Mouse (Mus musculus): Measurements from ENCODE around the gene Six2. TPM values are rescaled to one million over a fixed set of nuclear protein-coding genes. Genes with fewer than 3 reads are reported as not detected.
"Not testable (repeated sequence)": the region's sequence is repeated elsewhere in the genome, so short reads cannot be mapped to it uniquely, and the experiment has no call there.

The Six2 gene
- total RNA-seq, 2 experiments from 2014 or later, result 10.6 to 29.0 TPM

DNA sequence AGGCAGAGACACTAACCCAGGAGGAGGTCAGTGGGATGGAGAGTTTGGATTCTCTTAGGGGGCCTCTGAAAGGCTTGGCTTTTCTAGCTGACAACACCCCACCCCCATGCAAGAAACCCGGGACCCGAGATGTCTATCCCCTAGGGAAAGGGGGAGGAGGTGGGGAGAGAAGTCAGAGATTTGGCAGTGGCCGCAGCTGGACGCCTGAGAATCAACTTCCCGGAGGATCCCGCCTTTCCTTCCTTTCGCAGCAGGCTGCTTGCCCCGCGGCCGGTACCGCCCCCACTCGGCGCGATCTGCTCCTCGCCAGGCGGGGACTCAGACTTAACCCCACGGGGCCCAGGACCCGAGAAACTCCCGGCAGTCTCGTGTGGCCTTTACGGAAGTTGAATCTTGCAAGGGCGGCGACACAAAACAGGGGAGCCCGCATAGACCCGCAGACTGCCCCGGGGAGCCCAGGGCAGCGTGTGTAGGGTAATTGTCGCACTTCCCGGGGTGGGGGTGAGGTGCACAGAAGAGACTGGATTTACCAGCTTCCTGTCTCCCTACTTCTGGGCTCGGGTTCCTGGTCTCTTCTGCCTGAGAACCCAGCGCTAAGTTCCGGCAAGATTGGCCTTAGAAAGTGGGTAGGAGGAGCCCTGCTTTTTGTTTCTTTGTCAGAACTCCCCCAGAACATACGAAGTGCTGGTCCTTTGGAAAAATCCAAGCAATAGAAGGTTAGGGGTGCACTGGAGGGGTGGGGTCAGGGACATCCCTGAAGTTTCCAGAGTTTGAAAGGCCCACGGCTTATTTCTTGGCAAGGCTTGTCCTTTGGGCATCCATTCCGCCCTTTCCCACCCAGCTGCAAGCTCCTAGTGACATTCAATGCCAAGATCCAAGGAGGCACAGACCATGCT, 1.1 kb upstream of the Six2 start:
- intact Hi-C loops (cut with DNase I), result loop anchor here (10.0 kb wide), 1 partner anchor 346 kb away; no protein-coding TSS in a partner anchor
- peak; percentile 81 for DNase-seq
- TF ChIP-seq CTCF (IDR thresholded peaks at IDR 0.05), result peak; percentile 27; the same call in 1 of the 2 replicates
- peak overlapping the region; percentile 83 for H3K4me3 ChIP-seq
- H3K27ac ChIP-seq, result peak overlapping the region; percentile 84

GRCm38 (mm10) chr17:85687421-85688235, 446 bp downstream of the Six2 start:
- intact Hi-C loops (cut with DNase I), result loop anchor here (10.0 kb wide), 1 partner anchor 347 kb away; no protein-coding TSS in a partner anchor
- TF ChIP-seq CTCF (IDR thresholded peaks at IDR 0.05), result no peak
- peak overlapping the region; percentile 83 for H3K4me3 ChIP-seq

GRCm38 (mm10) chr17:85686476-85687420, 1.3 kb downstream of the Six2 start:
- no peak for DNase-seq
- Histone ChIP-seq H3K4me3 (peak overlapping the region; percentile 83), H3K27ac (peak overlapping the region; percentile 84)
- intact Hi-C loops (cut with DNase I), result loop anchor here (10.0 kb wide), 1 partner anchor 348 kb away; no protein-coding TSS in a partner anchor
- no peak for TF ChIP-seq CTCF (IDR thresholded peaks at IDR 0.05)

More at GRCm38 (mm10) chr17:85687421-85688235, 446 bp downstream of the Six2 start:
- peak; percentile 60 for DNase-seq
- H3K27ac ChIP-seq, result peak overlapping the region; percentile 84

GRCm38 (mm10) chr17:85685689-85686281, 2.3 kb downstream of the Six2 start:
- no peak for DNase-seq
- no peak for TF ChIP-seq CTCF (IDR thresholded peaks at IDR 0.05)
- peak overlapping the region; percentile 83 for H3K4me3 ChIP-seq
- H3K27ac ChIP-seq, result peak overlapping the region; percentile 49
- intact Hi-C loops (cut with DNase I), result loop anchor here (2.0 to 10.0 kb wide), 2 partner anchors 173 to 349 kb away; no protein-coding TSS in a partner anchor

GRCm38 (mm10) chr17:85684841-85685688, 3.0 kb downstream of the Six2 start:
- peak overlapping the region; percentile 49 for H3K27ac ChIP-seq
- peak; percentile 43 for DNase-seq
- no peak for TF ChIP-seq CTCF (IDR thresholded peaks at IDR 0.05)
- intact Hi-C loops (cut with DNase I), result loop anchor here (2.0 to 10.0 kb wide), 2 partner anchors 174 to 350 kb away; no protein-coding TSS in a partner anchor
- H3K4me3 ChIP-seq, result peak overlapping the region; percentile 83

DNA sequence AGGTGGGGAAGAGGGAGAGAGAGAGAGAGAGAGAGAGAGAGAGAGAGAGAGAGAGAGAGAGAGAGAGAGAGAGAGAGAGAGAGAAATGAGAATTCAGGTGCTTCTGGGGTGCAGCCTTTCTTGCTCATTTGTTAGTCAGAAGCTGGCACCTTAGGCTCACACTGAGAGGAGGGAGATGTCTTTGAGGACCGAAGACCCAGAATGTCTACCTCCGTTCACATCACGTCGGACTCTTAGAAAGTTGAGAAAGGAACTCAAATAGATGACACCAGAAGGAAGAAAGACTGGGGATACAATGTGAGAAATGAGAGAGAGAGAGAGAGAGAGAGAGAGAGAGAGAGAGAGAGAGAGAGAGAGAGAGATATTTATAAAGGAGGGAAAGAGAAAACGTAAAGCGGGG, 3.6 kb downstream of the Six2 start:
- not testable (repeated sequence) for H3K27ac ChIP-seq, DNase-seq
- intact Hi-C loops (cut with DNase I), result loop anchor here (2.0 to 10.0 kb wide), 2 partner anchors 174 to 350 kb away; no protein-coding TSS in a partner anchor
- peak overlapping the region; percentile 83 for H3K4me3 ChIP-seq

DNA sequence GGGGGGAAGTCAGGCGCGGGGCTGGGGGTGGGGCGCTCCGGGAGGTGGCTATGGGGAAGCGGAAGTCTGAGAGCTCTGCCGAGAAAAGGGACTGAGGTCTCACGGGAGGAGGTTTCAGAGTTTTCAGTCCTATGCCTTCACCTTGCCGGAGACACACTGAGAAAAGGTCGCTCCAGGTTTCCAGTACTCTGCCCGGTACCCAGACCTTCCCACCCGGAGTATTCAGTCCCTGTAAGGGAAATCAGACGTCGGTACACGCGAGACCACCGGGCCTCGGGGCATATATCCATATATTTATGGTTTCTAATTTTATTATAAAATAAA, 4.1 kb downstream of the Six2 start:
- intact Hi-C loops (cut with DNase I), result loop anchor here (2.0 to 10.0 kb wide), 3 partner anchors 117 to 351 kb away; no protein-coding TSS in a partner anchor
- TF ChIP-seq CTCF (IDR thresholded peaks at IDR 0.05), result no peak
- DNase-seq, result no peak
- H3K27ac ChIP-seq, result no peak overlapping the region
- H3K4me3 ChIP-seq, result peak overlapping the region; percentile 49

DNA sequence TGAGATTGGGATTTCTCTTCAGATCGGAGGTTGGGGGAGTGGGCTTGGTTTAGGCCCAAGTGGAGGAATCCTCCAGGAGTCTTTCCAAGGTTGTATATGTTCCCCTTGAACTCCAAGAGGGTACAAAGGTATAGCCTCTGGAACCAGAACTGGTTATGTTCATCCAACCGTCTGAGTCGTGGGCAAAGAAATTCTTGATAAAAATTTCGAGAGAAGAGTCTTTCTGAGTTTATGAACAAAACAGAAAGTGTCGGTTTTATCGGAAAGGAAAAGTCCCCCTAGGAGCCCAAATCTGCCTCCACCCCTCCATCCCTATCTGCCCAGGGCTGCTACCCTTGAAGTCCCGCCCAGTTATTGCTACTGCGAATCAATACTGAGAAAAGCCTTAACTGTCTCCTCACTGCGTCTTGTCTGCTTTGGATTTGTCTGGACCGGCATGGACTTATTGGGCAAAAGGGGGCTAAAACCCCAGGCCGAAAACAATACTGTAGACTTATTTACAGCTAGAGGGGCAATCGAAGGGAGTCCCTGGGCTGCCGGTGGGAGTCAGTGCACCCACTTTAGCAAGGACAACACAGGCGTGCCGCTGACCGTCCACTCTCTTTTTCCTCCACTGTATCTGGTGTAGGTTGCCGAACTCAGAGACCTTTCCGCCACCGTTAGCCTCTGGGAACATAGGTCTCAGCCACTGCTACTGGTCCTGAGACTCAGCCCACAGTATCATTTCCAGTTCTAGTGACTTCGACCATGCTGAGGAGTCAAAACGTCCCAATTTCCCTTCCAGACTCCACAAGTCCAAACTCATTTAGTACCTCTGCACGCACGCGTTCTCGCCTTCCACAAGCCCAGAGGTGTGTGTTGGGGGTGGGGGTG, 4.7 kb downstream of the Six2 start:
- intact Hi-C loops (cut with DNase I), result loop anchor here (2.0 to 10.0 kb wide), 2 partner anchors 117 to 351 kb away; no protein-coding TSS in a partner anchor
- Histone ChIP-seq H3K4me3 (peak overlapping the region; percentile 49; the same call in 1 of the 2 replicates), H3K27ac (no peak overlapping the region)
- TF ChIP-seq CTCF (IDR thresholded peaks at IDR 0.05), result no peak
- no peak for DNase-seq

- H3K27ac ChIP-seq, result no peak overlapping the region
- intact Hi-C loops (cut with DNase I), result loop anchor here (2.0 to 10.0 kb wide), 2 partner anchors 119 to 353 kb away; no protein-coding TSS in a partner anchor
These were observed 5.8 kb downstream of the Six2 start for GRCm38 (mm10) chr17:85682181-85682710.

More at GRCm38 (mm10) chr17:85682181-85682710, 5.8 kb downstream of the Six2 start:
- no peak for DNase-seq
- no peak for TF ChIP-seq CTCF (IDR thresholded peaks at IDR 0.05)
- H3K4me3 ChIP-seq, result no peak overlapping the region
